Mouse (Mus musculus): ENCODE data around the gene E2f1.

The E2f1 gene

DNA sequence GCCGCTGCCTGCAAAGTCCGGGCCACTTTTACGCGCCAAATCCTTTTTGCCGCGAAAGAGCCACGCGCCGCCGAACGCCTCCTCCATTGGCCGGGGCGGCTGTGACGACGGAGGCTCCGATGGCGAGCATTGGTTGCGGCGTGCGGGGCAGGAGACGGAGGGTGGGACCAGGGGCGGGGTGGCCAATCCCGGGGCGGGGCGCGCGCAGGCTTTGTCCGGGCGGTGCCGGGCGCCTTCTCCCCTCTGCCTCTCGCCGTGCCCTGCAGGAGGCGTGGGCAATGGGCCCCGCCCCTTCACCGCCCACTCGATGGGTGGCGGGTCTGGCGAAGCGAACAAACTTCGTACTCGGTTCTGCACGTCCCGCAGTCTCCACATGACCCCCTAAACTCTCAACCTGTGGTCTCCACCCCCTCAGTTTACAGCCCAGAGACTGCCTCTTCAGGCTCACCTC lies at the start of gene E2f1:
Gene E2f1 (minus strand): TSS at position 57 of the 451 bp plus-strand sequence.
- DNase-seq (ENCODE audit: low read depth, low spot score), result peak; percentile 96

DNA sequence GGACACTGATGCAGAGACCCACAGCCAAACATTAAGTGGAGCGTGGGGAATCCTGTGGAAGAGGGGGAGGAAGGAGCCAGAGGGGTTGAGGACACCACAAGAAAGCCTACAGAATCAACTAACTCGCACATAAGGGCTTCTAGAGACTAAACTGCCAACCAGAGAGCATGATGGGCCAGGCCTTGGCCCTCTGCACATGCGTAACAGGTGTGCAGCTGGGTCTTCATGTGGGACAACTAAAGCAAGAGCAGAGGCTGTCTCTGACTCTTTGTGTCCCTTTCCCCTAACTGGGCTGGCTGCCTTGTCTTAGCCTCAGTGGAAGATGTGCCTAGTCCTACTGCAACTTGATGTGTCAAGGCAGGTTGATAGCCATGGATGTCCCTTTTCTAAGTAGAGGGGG lies 47.4 kb upstream of the E2f1 start:
- no peak for DNase-seq (ENCODE audit: low read depth, low spot score)

- DNase-seq (ENCODE audit: low read depth, low spot score), result no peak
Observed at GRCm38 (mm10) chr2:154615674-154616073, 46.0 kb upstream of the E2f1 start.

DNA sequence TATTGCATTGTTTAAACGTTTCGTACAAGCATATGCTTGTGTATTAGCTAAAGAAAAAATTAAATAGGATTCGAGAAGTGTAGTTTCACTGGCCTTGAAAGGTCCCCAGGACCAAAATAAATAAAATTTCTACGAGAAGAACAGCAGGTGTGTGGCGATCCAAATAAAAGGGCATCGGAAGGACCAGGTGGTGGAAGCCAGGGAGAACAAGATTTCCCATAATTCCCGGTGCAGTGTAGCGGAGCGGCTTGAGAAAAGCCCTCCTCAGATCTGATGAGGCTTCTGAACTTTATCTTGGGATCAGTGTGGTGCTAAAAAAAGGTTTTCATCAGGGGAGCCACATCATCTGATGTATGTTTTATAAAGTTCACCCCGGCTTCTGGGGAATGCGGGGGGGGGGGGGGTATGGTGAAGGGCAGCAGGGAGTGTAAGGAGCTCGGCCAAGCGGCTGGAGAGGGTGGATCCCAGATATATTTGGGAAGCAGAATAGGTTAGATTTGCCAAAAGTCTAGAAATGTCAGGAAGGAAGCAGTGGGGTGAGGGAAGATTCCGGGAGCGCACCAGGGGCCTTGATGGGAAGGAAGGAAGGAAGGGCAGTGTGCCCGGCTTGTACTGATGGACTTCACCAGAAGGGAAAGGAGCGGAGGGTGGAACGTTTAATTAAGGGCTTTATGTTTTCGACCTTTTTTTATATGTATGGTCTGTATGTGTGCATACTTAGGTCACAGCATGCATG lies 45.3 kb upstream of the E2f1 start:
- no peak for DNase-seq (ENCODE audit: low read depth, low spot score)

DNA sequence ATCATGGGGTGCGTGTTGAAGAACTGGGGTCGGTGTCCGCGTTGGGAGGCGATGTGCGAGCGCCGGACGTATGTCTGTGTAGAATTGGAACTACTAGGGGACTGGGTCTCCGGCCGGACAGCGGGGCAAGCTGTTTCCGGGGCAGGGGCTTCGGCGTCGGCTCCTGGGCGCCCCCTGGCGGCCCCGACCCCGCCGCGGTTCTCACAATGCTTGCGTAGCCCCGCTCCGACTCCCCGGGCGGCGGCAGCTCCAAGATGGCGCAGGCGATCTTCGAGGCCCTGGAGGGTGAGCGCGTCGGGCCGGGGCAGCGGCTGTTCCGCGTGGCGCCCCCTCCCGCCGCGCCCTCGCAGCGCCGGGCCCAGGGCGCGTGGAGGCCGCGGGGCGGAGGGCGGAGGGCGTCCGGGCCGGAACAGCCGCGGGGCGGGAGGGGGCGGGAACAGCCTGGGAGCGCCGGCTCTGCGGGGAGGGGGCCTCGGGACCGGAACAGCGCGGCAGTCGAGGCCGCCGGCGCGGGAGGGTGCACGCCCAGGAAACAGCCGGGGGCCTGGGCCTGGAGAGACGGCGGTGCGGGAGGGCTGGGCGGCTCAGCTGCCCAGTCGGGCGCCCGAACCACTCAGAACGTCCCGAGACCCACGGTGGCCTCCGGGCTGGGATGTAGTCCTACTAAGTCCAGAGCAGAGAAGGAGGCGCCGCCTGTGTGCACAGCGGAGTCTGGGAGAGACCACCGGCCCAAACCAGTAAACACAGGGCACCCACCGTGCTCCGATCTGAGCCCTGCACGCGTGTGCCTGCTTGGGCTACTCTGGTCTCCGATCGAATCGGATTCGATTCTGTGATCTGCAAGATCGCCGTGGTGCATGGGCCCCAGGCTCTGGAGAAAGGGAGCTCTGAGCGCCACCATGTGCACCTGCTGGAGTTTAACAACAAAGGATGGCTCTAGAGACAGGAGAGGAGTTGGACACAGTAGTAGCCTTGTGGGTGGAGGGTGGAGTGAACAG lies 43.7 kb upstream of the E2f1 start, which contains the start of the genes Zfp341 and 4930519P11Rik:
Gene Zfp341 (plus strand): TSS at position 180 of the 998 bp plus-strand sequence.
Gene 4930519P11Rik (minus strand): TSS at position 320 of the 998 bp plus-strand sequence.
- peak; percentile 82 for DNase-seq (ENCODE audit: low read depth, low spot score)

- no peak for DNase-seq (ENCODE audit: low read depth, low spot score)
Observed at GRCm38 (mm10) chr2:154609050-154609767, 39.5 kb upstream of the E2f1 start.

- DNase-seq (ENCODE audit: low read depth, low spot score), result no peak
Observed at GRCm38 (mm10) chr2:154606965-154607364, 37.3 kb upstream of the E2f1 start.

GRCm38 (mm10) chr2:154604156-154604555 lies 34.5 kb upstream of the E2f1 start:
- DNase-seq (ENCODE audit: low read depth, low spot score), result no peak

- DNase-seq (ENCODE audit: low read depth, low spot score), result peak; percentile 100
Observed at GRCm38 (mm10) chr2:154603638-154604153, 34.0 kb upstream of the E2f1 start, which contains the start of gene Pxmp4. Pxmp4 (minus strand) TSS chr2:154603708.

GRCm38 (mm10) chr2:154603007-154603637 lies 33.4 kb upstream of the E2f1 start:
- no peak for DNase-seq (ENCODE audit: low read depth, low spot score)

DNA sequence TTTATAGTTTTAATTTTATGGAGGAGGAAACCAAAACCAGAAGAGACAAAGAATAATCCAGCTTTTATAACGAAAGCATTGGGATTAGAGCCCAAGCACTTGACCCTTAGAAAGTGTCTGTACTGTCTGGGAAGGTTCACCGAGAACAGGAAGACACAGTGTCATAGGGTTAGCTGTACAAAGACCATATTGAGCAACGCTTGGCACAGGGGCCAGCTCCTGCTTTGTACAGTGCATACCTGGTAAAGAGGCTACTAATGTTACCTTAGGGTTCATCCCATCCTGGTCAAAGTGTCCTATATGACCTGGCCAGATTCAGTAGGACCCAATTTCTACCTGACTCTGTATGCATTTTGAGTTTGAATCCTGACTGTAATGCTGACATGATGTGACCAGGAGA lies 31.6 kb upstream of the E2f1 start:
- DNase-seq (ENCODE audit: low read depth, low spot score), result no peak

GRCm38 (mm10) chr2:154600586-154600985 lies 30.9 kb upstream of the E2f1 start:
- no peak for DNase-seq (ENCODE audit: low read depth, low spot score)

GRCm38 (mm10) chr2:154597399-154597798 lies 27.7 kb upstream of the E2f1 start:
- no peak for DNase-seq (ENCODE audit: low read depth, low spot score)

DNA sequence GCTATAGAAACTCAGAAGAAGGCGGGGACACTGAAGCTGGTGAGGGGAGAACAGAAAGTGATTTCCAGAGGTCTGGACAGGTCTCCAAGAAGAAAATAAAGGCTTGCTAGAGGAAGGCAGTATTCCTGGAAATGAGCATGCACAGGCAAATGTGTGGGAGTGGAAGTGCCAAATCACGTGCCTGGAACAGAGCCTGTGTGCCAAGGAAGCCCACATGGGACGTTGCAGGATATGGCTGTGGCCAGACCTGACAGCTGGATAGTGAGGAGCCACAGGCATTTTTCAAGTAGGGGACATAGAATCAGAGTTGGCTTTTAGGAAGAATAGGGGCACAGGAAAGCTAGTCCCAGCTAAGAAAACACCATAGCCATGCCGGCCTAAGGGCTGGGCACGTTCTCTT lies 26.1 kb upstream of the E2f1 start:
- peak; percentile 37 for DNase-seq (ENCODE audit: low read depth, low spot score)

DNA sequence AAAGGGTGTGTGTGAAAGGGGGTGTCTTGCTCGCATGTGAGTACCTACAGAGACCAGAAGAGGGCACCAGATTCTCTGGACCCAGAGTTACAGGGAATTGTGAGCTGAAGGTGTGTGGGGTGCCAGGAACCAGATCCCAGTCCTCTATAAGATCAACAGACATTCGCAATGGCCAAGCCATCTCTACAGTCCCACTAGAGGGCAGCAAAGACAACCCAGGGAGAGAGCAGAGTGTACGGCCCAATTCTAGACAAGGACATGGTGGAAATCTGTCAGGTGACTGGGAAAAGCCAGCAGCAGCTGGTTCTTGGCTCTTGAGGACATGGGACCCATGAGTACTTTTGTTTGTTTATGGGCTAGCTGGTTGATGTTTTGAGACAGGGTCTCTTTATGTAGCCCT lies 23.3 kb upstream of the E2f1 start:
- peak; percentile 51 for DNase-seq (ENCODE audit: low read depth, low spot score)

- no peak for DNase-seq (ENCODE audit: low read depth, low spot score)
Observed at GRCm38 (mm10) chr2:154591239-154591638, 21.5 kb upstream of the E2f1 start.

DNA sequence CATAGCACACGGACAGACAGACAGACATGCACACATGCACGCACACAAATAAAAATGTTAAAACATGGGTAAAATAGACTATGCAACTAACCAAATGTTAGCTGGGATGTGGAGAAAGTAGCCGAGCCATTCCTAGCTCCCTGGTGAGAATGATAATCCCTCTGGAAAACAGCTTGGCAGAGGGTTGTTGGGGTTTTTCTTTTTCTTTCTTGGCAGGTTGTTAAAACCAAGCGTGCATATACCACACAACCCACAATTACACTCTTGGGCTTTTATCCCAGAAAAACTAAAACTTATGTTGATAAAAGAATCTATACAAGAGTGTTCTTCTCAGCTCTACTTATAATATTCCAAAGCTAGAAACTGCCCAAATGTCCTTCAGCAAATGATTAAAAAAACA lies 19.4 kb upstream of the E2f1 start:
- DNase-seq (ENCODE audit: low read depth, low spot score), result no peak

- DNase-seq (ENCODE audit: low read depth, low spot score), result peak; percentile 55
Observed at GRCm38 (mm10) chr2:154586405-154586804, 16.7 kb upstream of the E2f1 start.

- DNase-seq (ENCODE audit: low read depth, low spot score), result no peak
Observed at GRCm38 (mm10) chr2:154584931-154585601, 15.4 kb upstream of the E2f1 start.
